Mouse (Mus musculus): ENCODE results near the gene Ptger1. TPM values are rescaled to one million over a fixed set of nuclear protein-coding genes. Genes with fewer than 3 reads are reported as not detected.

Ptger1 gene
- total RNA-seq, 2 experiments from 2014 or later: 1.1 to 1.2 TPM

GRCm38 (mm10) chr8:83653662-83654017 is 12.8 kb upstream of the Ptger1 start:
- intact Hi-C loops (cut with DNase I): loop anchor here (2.0 kb wide), 1 partner anchor 45 kb away; the partner anchor contains the start of gene Dnajb1

GRCm38 (mm10) chr8:83654725-83655124 is 11.8 kb upstream of the Ptger1 start:
- no peak for DNase-seq (ENCODE audit: low spot score in 2 of 2)
- intact Hi-C loops (cut with DNase I): no loop called here

More at GRCm38 (mm10) chr8:83653662-83654017, 12.8 kb upstream of the Ptger1 start:
- peak in 1 of 2 experiments; percentile 45 for DNase-seq (ENCODE audit: low spot score in 2 of 2)

- intact Hi-C loops (cut with DNase I): no loop called here
- DNase-seq (ENCODE audit: low spot score in 2 of 2): no peak
These were observed 10.4 kb upstream of the Ptger1 start for GRCm38 (mm10) chr8:83656043-83656442.

DNA sequence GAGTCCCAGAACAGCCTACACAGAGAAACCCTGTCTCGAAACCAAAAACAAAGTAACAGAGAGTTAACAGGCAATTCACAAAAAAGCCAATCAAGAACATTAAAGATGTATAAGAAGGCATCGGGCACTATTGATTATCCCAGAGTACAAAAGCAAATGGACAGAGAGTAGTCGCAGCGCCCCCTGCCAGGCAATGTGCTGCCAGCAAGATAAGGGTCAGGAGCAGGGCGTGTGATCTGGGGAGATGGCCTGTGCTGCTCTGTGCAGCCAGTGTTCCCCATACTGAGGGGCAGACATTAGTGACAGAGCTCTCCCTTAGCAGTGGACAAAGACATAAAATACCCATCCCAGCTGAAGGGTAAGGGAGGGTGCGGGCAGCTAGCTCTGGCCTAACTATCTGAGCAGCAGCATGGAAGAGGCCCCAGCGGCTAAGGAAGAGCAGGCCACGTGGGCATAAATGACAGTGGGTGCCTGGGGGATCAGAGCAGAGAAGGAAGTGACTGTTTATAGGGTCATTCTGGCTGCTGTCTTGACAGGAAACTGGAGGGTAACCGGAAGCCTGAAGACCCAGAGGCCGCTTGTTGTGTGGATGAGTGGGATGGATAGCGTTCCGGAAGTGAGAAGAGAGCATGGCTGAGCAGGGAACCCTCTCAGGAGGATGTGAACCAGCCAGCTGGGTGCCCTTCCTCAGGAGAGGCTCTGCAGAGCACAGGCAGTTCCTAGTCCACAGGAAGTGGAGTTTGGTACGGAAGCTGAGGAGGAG is 9.8 kb upstream of the Ptger1 start:
- intact Hi-C loops (cut with DNase I): no loop called here
- DNase-seq (ENCODE audit: low spot score in 2 of 2): no peak

DNA sequence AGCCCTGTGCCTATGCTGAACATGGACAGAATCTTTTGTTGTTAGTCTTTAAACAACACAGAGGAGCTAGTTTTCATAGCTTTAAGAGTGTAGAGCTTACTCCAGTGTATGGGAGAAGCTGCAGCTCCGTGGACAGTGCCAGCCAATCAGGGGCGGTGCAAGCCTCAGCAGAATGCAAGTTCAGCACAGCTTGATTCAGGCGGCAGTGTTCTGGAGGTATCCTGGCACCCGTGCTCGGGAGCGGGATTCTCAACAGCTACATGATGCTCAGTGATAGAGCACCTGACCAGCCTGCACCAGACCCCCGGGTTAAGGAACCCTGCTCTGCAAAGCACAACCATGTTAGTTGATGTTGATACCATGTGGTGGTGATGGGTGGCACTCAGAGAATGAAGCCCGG is 5.9 kb upstream of the Ptger1 start:
- intact Hi-C loops (cut with DNase I): loop anchor here (5.0 kb wide), 2 partner anchors 37 to 237 kb away; partner anchors contain the start of gene Pkn1
- peak in 1 of 2 experiments; percentile 52 for DNase-seq (ENCODE audit: low spot score in 2 of 2)

DNA sequence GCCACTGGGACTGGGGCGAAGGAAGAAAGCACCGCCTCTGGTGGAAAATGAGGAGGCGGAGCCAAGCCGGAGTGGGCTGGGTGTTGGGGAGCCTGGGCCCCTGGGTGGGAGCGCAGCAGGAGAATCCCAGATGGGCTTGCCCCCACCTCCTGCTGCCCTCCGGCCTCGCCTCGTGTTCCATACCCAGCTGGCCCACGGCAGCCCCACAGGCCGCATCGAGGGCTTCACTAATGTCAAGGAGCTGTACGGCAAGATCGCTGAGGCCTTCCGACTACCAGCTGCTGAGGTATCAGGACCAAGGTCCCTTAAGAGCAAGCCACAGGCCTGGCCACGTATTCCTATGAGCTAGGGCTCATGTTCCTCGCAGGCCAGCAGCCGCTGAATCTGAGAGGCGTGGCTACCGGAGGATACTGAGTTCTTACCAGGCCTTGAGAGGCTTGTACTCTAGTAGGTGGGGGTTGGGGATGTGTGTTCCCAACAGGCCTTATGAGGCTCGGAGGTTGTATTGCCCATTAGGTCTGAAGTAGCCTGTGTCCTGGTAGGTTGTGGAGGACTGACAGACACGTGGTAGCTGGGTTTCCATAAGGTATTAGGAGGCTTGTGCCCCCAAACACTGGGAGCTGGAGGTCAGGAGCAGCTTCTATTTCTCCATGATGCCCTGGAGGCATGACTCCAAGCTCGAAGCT is 5.3 kb upstream of the Ptger1 start:
- DNase-seq (ENCODE audit: low spot score in 2 of 2): peak in 1 of 2 experiments; percentile 30
- intact Hi-C loops (cut with DNase I): loop anchor here (5.0 kb wide), 2 partner anchors 36 to 236 kb away; partner anchors contain the start of gene Pkn1

DNA sequence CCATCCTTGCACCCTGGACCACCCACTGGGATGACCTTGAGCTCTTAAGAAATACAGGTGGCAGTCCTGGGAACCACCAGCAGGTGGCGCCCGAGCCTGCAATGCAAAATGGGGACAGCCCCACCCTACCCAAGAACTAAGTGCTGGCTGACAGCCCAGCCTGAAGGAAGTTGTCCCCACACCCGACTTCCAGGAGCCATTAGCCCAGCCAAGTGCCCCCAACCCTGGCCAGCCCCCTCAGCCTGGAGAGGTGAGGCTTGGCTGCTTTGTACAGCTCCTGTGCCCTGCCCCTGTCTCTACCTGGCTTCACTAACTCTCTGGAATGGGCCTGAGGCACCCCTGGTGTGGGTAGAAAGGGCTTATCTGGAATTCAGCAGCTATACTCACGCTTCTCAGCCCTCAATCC is 4.1 kb upstream of the Ptger1 start:
- peak; percentile 84 to 85 for DNase-seq (ENCODE audit: low spot score in 2 of 2)
- intact Hi-C loops (cut with DNase I): loop anchor here (5.0 kb wide), 2 partner anchors 35 to 235 kb away; partner anchors contain the start of gene Pkn1

DNA sequence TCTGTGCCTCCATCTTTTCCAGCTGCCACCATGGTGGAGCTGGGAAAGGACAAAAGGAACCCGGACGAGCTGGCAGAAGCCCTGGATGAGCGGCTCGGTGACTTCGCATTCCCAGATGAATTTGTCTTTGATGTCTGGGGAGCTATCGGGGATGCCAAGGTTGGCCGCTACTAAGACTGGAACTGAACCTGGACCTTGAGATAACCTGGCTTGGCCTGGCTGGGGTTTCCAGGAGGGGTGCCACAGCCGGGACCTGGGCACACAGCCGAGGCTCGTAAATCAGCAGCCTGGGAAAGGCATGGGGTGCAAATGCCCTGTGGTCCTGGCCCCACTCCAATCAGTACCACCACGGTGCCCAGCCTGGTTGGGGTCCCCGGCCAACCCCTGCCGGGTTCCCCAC is 2.4 kb upstream of the Ptger1 start:
- no peak for DNase-seq (ENCODE audit: low spot score in 2 of 2)
- intact Hi-C loops (cut with DNase I): loop anchor here (5.0 kb wide), 2 partner anchors 33 to 233 kb away; partner anchors contain the start of gene Pkn1

DNA sequence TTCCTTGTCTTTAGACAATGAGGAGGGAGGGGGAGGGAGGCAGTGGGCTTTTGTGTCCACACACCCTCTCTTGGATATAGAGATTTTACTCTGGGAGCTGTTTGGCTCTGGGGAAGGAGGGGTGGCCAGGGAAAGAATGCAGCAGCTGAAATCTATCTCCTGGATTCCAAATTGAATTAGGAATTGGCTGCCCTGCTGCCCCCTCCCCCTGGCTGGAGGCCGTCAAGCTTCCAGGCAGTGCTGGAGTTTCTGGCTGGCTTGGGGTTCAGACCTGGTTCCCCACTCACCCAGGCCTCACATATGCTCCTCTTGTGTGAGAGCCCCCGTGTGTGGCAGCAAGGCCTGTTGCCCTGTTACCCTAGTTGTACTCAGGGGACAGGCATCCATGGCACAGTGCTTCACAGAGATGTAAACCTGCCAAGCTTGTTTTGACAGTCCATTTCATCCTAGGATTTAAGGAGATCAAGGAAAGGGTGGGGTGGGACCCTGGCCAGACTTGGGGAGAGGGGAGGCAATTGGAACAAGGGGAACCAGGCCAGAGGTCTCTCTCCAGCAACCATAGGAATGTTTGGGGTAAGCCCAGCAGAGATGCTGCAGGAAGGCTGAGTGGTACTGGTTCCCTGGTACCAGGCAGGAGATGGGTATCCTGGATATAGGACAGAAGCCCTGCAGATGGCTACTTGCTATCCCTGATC is 1.4 kb upstream of the Ptger1 start:
- intact Hi-C loops (cut with DNase I): loop anchor here (5.0 kb wide), 3 partner anchors 32 to 232 kb away; partner anchors contain the start of genes Ddx39 and Pkn1
- no peak for DNase-seq (ENCODE audit: low spot score in 2 of 2)

- intact Hi-C loops (cut with DNase I): loop anchor here (5.0 kb wide), 1 partner anchor 50 kb away; the partner anchor contains the start of gene Ddx39
- no peak for DNase-seq (ENCODE audit: low spot score in 2 of 2)
These were observed 372 bp downstream of the Ptger1 start for GRCm38 (mm10) chr8:83666866-83667234.

- DNase-seq (ENCODE audit: low spot score in 2 of 2): no peak
- intact Hi-C loops (cut with DNase I): loop anchor here (5.0 kb wide), 1 partner anchor 50 kb away; the partner anchor contains the start of gene Ddx39
These were observed 1.0 kb downstream of the Ptger1 start for GRCm38 (mm10) chr8:83667526-83667925.

GRCm38 (mm10) chr8:83668010-83668916 is 1.8 kb downstream of the Ptger1 start:
- intact Hi-C loops (cut with DNase I): loop anchor here (5.0 kb wide), 1 partner anchor 49 kb away; the partner anchor contains the start of gene Ddx39
- peak in 1 of 2 experiments; percentile 55 for DNase-seq (ENCODE audit: low spot score in 2 of 2)

- intact Hi-C loops (cut with DNase I): loop anchor here (5.0 kb wide), 1 partner anchor 48 kb away; the partner anchor contains the start of gene Ddx39
- DNase-seq (ENCODE audit: low spot score in 2 of 2): no peak
These were observed 2.5 kb downstream of the Ptger1 start for GRCm38 (mm10) chr8:83669013-83669412.

DNA sequence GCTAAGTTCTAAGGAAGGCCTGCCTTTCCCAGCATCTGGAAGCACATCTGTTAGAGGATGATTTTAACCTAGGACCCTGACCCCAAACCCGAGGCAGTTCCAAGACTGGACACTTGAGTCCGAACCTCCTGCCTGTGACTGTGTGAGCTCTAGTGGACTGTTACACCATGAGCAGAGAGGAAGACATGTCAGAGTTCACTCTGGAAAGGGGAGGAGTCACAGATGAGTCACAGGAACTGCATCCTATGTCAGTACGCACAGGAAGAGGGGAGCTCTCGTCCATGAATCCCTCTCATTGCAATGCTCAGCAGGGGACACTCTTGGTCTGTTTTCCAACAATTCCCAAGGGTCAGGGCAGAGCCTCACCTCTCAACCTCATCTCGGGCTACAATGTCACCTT is 6.5 kb downstream of the Ptger1 start:
- no peak for DNase-seq (ENCODE audit: low spot score in 2 of 2)
- intact Hi-C loops (cut with DNase I): no loop called here

DNA sequence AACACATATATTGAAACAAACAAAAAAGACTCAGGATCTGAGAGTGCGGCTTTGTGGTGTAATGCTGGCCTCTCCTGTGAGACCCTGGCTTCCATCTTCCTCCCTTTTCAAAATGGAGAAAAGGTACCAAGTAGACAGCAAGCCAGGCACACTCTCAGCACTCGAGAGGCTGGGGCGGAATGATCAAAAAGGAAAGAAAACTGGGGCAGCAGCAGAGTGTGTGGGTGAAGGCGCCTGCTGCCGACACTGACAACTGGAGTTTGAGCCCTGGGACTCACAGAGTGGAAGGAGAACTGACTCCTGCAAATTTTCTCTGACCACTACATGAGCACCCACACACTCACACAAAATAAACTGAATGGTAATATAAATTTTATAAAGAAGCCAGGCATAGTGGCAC is 8.0 kb downstream of the Ptger1 start:
- intact Hi-C loops (cut with DNase I): no loop called here
- peak in 1 of 2 experiments; percentile 65 for DNase-seq (ENCODE audit: low spot score in 2 of 2)

GRCm38 (mm10) chr8:83679866-83680265 is 13.4 kb downstream of the Ptger1 start:
- intact Hi-C loops (cut with DNase I): no loop called here
- peak; percentile 59 to 74 for DNase-seq (ENCODE audit: low spot score in 2 of 2)

DNA sequence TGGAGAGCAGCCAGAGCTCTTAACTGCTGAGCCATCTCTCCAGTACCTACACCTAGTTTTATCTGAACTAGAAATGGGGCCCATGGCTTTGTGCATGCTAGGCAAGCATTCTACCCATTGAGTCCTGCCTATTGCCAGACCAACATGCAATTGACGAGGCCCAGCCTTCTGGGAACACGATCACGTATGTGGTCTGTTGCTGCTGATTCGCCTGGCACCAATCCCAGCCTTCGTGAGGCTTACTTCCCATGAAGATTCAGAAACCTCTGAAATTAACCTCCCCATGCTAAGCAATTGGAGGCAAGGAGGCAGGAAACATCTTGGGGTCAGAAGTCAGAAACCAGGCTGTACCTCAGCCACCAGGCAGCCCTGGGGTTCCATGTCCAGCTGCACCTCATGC is 14.1 kb downstream of the Ptger1 start:
- intact Hi-C loops (cut with DNase I): no loop called here

GRCm38 (mm10) chr8:83681099-83681498 is 14.6 kb downstream of the Ptger1 start:
- DNase-seq (ENCODE audit: low spot score in 2 of 2): no peak

More for the DNA sequence above, 14.1 kb downstream of the Ptger1 start:
- DNase-seq (ENCODE audit: low spot score in 2 of 2): no peak

GRCm38 (mm10) chr8:83684517-83684916 is 18.0 kb downstream of the Ptger1 start:
- intact Hi-C loops (cut with DNase I): no loop called here
- no peak for DNase-seq (ENCODE audit: low spot score in 2 of 2)

More at GRCm38 (mm10) chr8:83681099-83681498, 14.6 kb downstream of the Ptger1 start:
- intact Hi-C loops (cut with DNase I): no loop called here
